Mouse (Mus musculus): ENCODE measurements around the gene Olfr648. TPM values are rescaled to one million over a fixed set of nuclear protein-coding genes. Genes with fewer than 3 reads are reported as not detected.

Olfr648 gene
- not detected in 2 replicates for polyA plus RNA-seq (2012; rRNA removed)

DNA sequence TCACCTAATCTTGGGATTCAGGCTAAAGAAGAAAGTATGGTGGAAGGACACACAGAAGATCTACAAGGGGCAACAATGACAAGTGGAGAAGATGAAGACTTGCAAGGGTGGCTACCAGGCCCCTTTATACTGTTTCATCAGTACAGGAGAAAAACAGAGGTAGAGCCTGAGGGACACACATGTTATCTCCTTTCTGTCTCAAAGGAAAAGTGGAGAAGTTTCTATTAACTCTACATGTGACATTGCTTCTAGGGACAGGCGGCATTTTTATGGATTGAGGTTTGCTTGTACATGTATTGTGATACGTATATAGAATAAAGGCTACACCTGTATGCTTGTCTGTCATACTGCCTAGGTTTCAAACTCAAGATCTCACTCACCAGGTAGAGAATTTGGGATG lies at the start of gene Olfr648:
TSS of gene Olfr648 (minus strand) at position 101 of the 400 bp plus-strand sequence.
- Histone ChIP-seq H3K36me3 (ENCODE audit: control insufficient read depth, insufficient read depth, low read length) (no peaks in the 10 kb centered on the region), H3K4me3 (ENCODE audit: low read depth, low read length) (no peak within 1 kb of the TSS), H3K27ac (ENCODE audit: insufficient read depth, low read depth, low read length) (no peak within 1 kb of the TSS), H3K27me3 (ENCODE audit: control insufficient read depth, insufficient read depth, low read length) (no peaks in the 10 kb centered on the region), H3K4me1 (ENCODE audit: control insufficient read depth, insufficient read depth, insufficient read length, low read length) (no peaks in the 10 kb centered on the region)
- WGBS, result 88% methylated on average over 2 of the region's 2 CpGs
- TF ChIP-seq CTCF (IDR thresholded peaks at IDR 0.05; ENCODE audit: extremely low read depth, insufficient read length, insufficient replicate concordance, low read depth, low read length) (no peak), POLR2A (IDR thresholded peaks at IDR 0.05; ENCODE audit: low read depth, low read length) (no peak)

DNA sequence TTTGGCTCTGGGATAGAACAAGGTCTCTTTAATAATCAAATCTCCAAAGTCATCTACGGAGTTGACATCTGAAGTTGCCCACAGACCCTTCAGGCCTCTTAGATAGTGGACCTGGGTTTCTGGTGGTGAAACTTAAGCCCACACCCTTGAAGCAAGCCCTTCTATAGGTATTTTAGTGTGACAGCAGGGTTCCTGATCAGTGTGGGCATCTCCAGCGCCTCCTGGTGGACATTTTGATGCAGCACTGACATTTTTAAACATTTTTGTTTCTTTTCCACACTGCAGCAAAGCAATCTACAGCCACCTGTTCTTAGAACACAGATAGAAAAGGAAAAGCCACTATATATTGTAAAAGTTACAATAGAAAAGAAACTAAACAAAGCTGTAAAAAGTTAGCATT lies 48.0 kb upstream of the Olfr648 start:
- Histone ChIP-seq H3K4me3 (ENCODE audit: low read depth, low read length) (no peak overlapping the region), H3K4me1 (ENCODE audit: control insufficient read depth, insufficient read depth, insufficient read length, low read length) (no peaks in the 10 kb centered on the region), H3K36me3 (ENCODE audit: control insufficient read depth, insufficient read depth, low read length) (peaks cover 6% of the 10 kb centered on the region), H3K27ac (ENCODE audit: insufficient read depth, low read depth, low read length) (no peak overlapping the region), H3K27me3 (ENCODE audit: control insufficient read depth, insufficient read depth, low read length) (no peaks in the 10 kb centered on the region)
- TF ChIP-seq CTCF (IDR thresholded peaks at IDR 0.05; ENCODE audit: extremely low read depth, insufficient read length, insufficient replicate concordance, low read depth, low read length) (peak; percentile 84; the same call in 1 of the 2 replicates), POLR2A (IDR thresholded peaks at IDR 0.05; ENCODE audit: low read depth, low read length) (no peak)
- WGBS, result 36% methylated on average over 2 of the region's 2 CpGs

DNA sequence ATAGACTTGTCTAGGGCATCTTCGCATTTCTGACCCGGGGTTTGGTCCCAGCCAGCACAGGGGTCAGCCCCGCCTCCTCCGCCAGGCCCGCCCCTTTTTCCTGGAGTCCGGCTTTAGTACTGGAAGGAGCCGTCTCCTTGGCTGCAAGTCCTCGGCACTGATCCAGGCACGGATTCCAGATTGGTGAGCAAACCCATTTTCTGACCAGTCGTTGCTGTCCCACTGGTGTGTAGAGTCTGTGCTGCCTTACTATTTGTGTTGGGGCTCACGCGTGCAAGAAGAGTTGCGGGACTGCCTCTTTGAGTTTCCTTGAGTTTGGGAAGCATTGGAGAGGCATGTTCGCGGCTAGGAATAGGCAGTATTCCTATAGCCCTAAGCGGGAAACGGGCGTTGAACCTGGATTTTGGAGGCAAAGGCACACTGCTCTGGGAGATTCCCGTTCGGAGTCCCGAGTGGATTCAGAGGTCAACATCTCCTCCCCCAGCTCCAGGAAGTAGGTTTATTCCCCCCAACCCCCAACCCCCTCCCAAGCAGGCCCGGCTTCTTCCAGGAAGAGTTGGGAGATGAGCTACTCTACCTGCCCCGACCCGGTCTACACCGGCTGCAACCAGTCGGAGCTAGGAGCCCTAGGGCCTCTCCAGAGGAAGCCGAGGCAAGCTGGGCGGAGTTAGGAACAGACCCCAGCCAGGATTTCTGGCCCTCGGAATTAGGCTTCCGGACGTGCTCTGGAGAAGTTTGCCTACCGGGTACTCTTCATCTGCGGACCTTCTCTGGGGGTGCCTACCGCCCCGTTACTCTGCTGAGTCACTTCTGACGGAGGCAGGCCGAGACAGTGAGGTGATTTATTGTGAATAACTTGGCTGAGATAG lies 35.7 kb upstream of the Olfr648 start, which contains the start of gene Trim6:
TSS of gene Trim6 (plus strand) at position 93 of the 869 bp plus-strand sequence.
- WGBS, result 9% methylated on average over 37 of the region's 37 CpGs
- Histone ChIP-seq H3K27ac (ENCODE audit: insufficient read depth, low read depth, low read length) (no peak within 1 kb of the TSS; the same call in 1 of the 2 replicates), H3K4me3 (ENCODE audit: low read depth, low read length) (peak within 1 kb of the TSS; percentile 65), H3K4me1 (ENCODE audit: control insufficient read depth, insufficient read depth, insufficient read length, low read length) (peaks cover 4% of the 10 kb centered on the region; the same call in 1 of the 2 replicates), H3K27me3 (ENCODE audit: control insufficient read depth, insufficient read depth, low read length) (no peaks in the 10 kb centered on the region), H3K36me3 (ENCODE audit: control insufficient read depth, insufficient read depth, low read length) (no peaks in the 10 kb centered on the region)
- TF ChIP-seq POLR2A (IDR thresholded peaks at IDR 0.05; ENCODE audit: low read depth, low read length) (no peak), CTCF (IDR thresholded peaks at IDR 0.05; ENCODE audit: extremely low read depth, insufficient read length, insufficient replicate concordance, low read depth, low read length) (no peak)

DNA sequence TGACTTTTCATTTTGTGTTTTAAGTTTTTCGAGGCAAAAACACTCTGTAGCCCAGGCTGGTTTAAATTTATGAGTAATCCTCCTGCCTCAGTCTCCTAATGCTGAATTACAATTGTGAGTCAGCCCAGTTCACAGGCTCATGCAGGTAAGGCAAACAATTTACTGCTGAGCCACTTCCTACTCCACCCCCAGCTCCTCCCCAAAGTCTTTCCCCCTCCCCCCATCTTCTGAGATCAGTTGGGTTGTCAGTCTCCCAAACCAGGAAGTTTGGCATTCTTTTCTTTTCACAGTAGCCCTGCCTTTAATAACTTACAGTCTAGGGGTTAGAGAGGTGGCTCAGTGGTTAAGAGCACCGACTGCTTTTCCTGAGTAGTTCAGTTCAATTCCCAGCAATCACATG lies 34.7 kb upstream of the Olfr648 start:
- no peak for TF ChIP-seq POLR2A (IDR thresholded peaks at IDR 0.05; ENCODE audit: low read depth, low read length)
- no peak for TF ChIP-seq CTCF (IDR thresholded peaks at IDR 0.05; ENCODE audit: extremely low read depth, insufficient read length, insufficient replicate concordance, low read depth, low read length)
- Histone ChIP-seq H3K4me1 (ENCODE audit: control insufficient read depth, insufficient read depth, insufficient read length, low read length) (peaks cover 4% of the 10 kb centered on the region; the same call in 1 of the 2 replicates), H3K27me3 (ENCODE audit: control insufficient read depth, insufficient read depth, low read length) (no peaks in the 10 kb centered on the region), H3K4me3 (ENCODE audit: low read depth, low read length) (no peak overlapping the region), H3K36me3 (ENCODE audit: control insufficient read depth, insufficient read depth, low read length) (no peaks in the 10 kb centered on the region), H3K27ac (ENCODE audit: insufficient read depth, low read depth, low read length) (no peak overlapping the region)
- 44% methylated on average over 2 of the region's 2 CpGs for WGBS

DNA sequence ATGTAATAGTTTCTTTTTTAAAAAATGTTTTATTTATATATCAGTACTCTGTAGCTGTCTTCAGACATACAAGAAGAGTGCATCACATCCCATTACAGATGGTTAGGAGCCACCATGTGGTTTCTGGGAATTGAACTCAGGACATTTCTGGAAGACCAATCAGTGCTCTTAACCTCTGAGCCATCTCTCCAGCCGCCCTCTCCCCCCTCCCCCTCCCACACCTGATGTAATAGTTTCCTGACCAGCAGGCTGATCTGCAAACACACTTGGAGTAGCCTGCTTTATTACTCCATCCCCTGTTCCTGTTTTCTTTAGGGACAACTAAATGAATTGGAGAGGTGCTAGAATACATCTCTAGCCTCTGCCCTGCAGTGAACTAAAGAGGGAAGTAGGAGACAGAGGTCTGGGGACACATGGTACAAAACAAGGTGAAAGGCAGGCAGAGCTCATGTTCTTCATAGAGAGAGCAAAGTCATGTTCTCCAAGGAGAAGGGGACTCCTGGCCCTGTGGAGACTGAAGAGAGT lies 32.9 kb upstream of the Olfr648 start:
- no peak for TF ChIP-seq CTCF (IDR thresholded peaks at IDR 0.05; ENCODE audit: extremely low read depth, insufficient read length, insufficient replicate concordance, low read depth, low read length)
- no peak for TF ChIP-seq POLR2A (IDR thresholded peaks at IDR 0.05; ENCODE audit: low read depth, low read length)
- Histone ChIP-seq H3K4me1 (ENCODE audit: control insufficient read depth, insufficient read depth, insufficient read length, low read length) (peaks cover 4% of the 10 kb centered on the region; the same call in 1 of the 2 replicates), H3K27ac (ENCODE audit: insufficient read depth, low read depth, low read length) (no peak overlapping the region), H3K36me3 (ENCODE audit: control insufficient read depth, insufficient read depth, low read length) (no peaks in the 10 kb centered on the region), H3K27me3 (ENCODE audit: control insufficient read depth, insufficient read depth, low read length) (no peaks in the 10 kb centered on the region), H3K4me3 (ENCODE audit: low read depth, low read length) (no peak overlapping the region)
- WGBS, result 42% methylated on average over 1 of the region's 1 CpGs

DNA sequence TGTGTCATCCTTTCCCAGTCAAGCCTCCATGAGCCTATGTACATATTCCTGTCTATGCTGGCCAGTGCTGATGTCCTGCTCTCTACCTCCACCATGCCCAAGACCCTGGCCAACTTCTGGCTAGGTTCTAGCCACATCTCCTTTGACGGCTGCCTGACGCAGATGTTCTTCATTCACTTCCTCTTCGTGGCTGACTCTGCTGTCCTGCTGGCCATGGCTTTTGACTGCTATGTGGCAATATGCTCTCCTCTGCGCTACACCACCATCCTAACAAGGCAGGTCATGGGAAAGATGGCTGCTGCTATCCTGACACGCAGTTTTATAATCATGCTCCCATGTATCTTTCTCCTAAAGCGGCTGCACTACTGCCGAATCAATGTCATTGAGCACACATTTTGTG lies 23.0 kb upstream of the Olfr648 start:
- Histone ChIP-seq H3K4me1 (ENCODE audit: control insufficient read depth, insufficient read depth, insufficient read length, low read length) (no peaks in the 10 kb centered on the region), H3K36me3 (ENCODE audit: control insufficient read depth, insufficient read depth, low read length) (no peaks in the 10 kb centered on the region), H3K27ac (ENCODE audit: insufficient read depth, low read depth, low read length) (no peak overlapping the region), H3K4me3 (ENCODE audit: low read depth, low read length) (no peak overlapping the region), H3K27me3 (ENCODE audit: control insufficient read depth, insufficient read depth, low read length) (no peaks in the 10 kb centered on the region)
- TF ChIP-seq POLR2A (IDR thresholded peaks at IDR 0.05; ENCODE audit: low read depth, low read length) (no peak), CTCF (IDR thresholded peaks at IDR 0.05; ENCODE audit: extremely low read depth, insufficient read length, insufficient replicate concordance, low read depth, low read length) (no peak)
- 83% methylated on average over 7 of the region's 7 CpGs for WGBS

DNA sequence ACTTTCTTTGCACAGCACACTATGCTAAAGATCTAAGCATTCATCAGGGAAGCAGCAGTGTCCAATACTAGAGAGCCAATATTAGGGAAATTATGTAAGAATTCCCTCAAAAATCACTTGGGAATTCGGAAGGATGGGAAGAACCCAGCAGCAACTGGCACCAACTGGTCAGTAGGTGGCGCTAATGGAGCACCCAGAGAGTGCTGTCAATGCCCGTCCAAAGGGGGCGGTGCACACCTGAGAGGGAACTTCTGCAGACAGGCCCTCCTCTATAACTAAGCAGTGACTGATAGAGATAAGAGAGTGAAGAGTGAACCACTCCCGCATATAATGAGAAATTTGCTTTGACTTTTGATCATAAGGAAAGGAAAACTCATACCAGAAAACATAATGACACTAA lies 16.6 kb upstream of the Olfr648 start:
- TF ChIP-seq CTCF (IDR thresholded peaks at IDR 0.05; ENCODE audit: extremely low read depth, insufficient read length, insufficient replicate concordance, low read depth, low read length) (peak; percentile 100), POLR2A (IDR thresholded peaks at IDR 0.05; ENCODE audit: low read depth, low read length) (no peak)
- no peaks in the 10 kb centered on the region for H3K27me3 ChIP-seq (ENCODE audit: control insufficient read depth, insufficient read depth, low read length)
- H3K27ac ChIP-seq (ENCODE audit: insufficient read depth, low read depth, low read length), result no peak overlapping the region
- H3K4me3 ChIP-seq (ENCODE audit: low read depth, low read length), result no peak overlapping the region
- 1% methylated on average over 5 of the region's 5 CpGs for WGBS
- no peaks in the 10 kb centered on the region for H3K4me1 ChIP-seq (ENCODE audit: control insufficient read depth, insufficient read depth, insufficient read length, low read length)
- H3K36me3 ChIP-seq (ENCODE audit: control insufficient read depth, insufficient read depth, low read length), result no peaks in the 10 kb centered on the region
